Mouse (Mus musculus) kidney, postnatal 14 days (tissue): ENCODE measurements at regions not wholly inside any gene's neighbourhood (a gene's known extent, or its start where the extent isn't known, plus 50 kb on each side); places are given as distances from the start of the nearest gene placed in this dataset.

Source experiments
- DNase-seq: peaks from one replicate; pipeline ENCODE4 v3.0.0; 2022; ENCODE audit warnings: mixed read lengths

GRCm38 (mm10) chr5:4595010-4595409 lies 162.8 kb downstream of the Fzd1 start:
- DNase-seq, result peak; percentile 50

- DNase-seq, result no peak
Observed at GRCm38 (mm10) chr5:4594562-4594961, 163.3 kb downstream of the Fzd1 start.

GRCm38 (mm10) chr5:4593638-4594381 lies 164.0 kb downstream of the Fzd1 start:
- no peak for DNase-seq

- DNase-seq, result no peak
Observed at GRCm38 (mm10) chr5:4591721-4592120, 166.1 kb downstream of the Fzd1 start.

GRCm38 (mm10) chr5:4582702-4583475 lies 174.9 kb downstream of the Fzd1 start:
- DNase-seq, result no peak

- no peak for DNase-seq
Observed at GRCm38 (mm10) chr5:4580185-4580839, 177.5 kb downstream of the Fzd1 start.

- DNase-seq, result no peak
Observed at GRCm38 (mm10) chr5:4578856-4579255, 179.0 kb downstream of the Fzd1 start.

- DNase-seq, result no peak
Observed at GRCm38 (mm10) chr5:4577179-4577578, 180.7 kb downstream of the Fzd1 start.

- no peak for DNase-seq
Observed at GRCm38 (mm10) chr5:4563862-4564261, 194.0 kb downstream of the Fzd1 start.

- DNase-seq, result no peak
Observed at GRCm38 (mm10) chr5:4561661-4562060, 196.2 kb downstream of the Fzd1 start.

- DNase-seq, result no peak
Observed at GRCm38 (mm10) chr5:4561139-4561470, 196.7 kb downstream of the Fzd1 start.

GRCm38 (mm10) chr5:4560370-4561138 lies 197.3 kb downstream of the Fzd1 start:
- no peak for DNase-seq

- DNase-seq, result no peak
Observed at GRCm38 (mm10) chr5:4554972-4555371, 202.9 kb downstream of the Fzd1 start.

GRCm38 (mm10) chr5:4538572-4538971 lies 219.3 kb downstream of the Fzd1 start:
- no peak for DNase-seq

- DNase-seq, result no peak
Observed at GRCm38 (mm10) chr5:4536790-4537189, 221.0 kb downstream of the Fzd1 start.

GRCm38 (mm10) chr5:4535951-4536350 lies 221.9 kb downstream of the Fzd1 start:
- no peak for DNase-seq

- no peak for DNase-seq
Observed at GRCm38 (mm10) chr5:4534512-4534911, 223.3 kb downstream of the Fzd1 start.

GRCm38 (mm10) chr5:4530236-4531067 lies 227.4 kb downstream of the Fzd1 start:
- DNase-seq, result peak; percentile 70

- DNase-seq, result no peak
Observed at GRCm38 (mm10) chr5:4526042-4526815, 231.6 kb downstream of the Fzd1 start.

GRCm38 (mm10) chr5:4500599-4500998 lies 257.2 kb downstream of the Fzd1 start:
- no peak for DNase-seq

GRCm38 (mm10) chr5:4499036-4499435 lies 258.8 kb downstream of the Fzd1 start:
- DNase-seq, result peak; percentile 7
